Mouse (Mus musculus) right cerebral cortex, postnatal 4 days (tissue): ENCODE measurements around the gene Herc1.
A peak's percentile ranks its signal among the peaks of the same experiment; 100 is the strongest.
"Not testable (repeated sequence)": the region's sequence is repeated elsewhere in the genome, so short reads cannot be mapped to it uniquely, and the experiment has no call there.

Experiments
- DNase-seq: peaks from one replicate; pipeline ENCODE4 v3.0.0-alpha.2; 2022

Herc1 gene

GRCm38 (mm10) chr9:66349144-66349859 is 948 bp upstream of the Herc1 start:
- DNase-seq = no peak

GRCm38 (mm10) chr9:66350788-66351430 is 659 bp downstream of the Herc1 start:
- no peak for DNase-seq

GRCm38 (mm10) chr9:66352704-66353103 is 2.5 kb downstream of the Herc1 start:
- DNase-seq = no peak

- no peak for DNase-seq
Measured at GRCm38 (mm10) chr9:66359135-66359534, 8.9 kb downstream of the Herc1 start.

- DNase-seq = no peak
Measured at GRCm38 (mm10) chr9:66360143-66360690, 10.0 kb downstream of the Herc1 start.

GRCm38 (mm10) chr9:66368890-66369433 is 18.7 kb downstream of the Herc1 start:
- DNase-seq = no peak

- no peak for DNase-seq
Measured at GRCm38 (mm10) chr9:66370334-66370733, 20.1 kb downstream of the Herc1 start.

GRCm38 (mm10) chr9:66370847-66371246 is 20.6 kb downstream of the Herc1 start:
- no peak for DNase-seq

- DNase-seq = no peak
Measured at GRCm38 (mm10) chr9:66373432-66373831, 23.2 kb downstream of the Herc1 start.

- no peak for DNase-seq
Measured at GRCm38 (mm10) chr9:66374495-66375478, 24.5 kb downstream of the Herc1 start.

GRCm38 (mm10) chr9:66383417-66383816 is 33.2 kb downstream of the Herc1 start:
- DNase-seq = no peak

GRCm38 (mm10) chr9:66390338-66390737 is 40.1 kb downstream of the Herc1 start:
- not testable (repeated sequence) for DNase-seq

GRCm38 (mm10) chr9:66393304-66393703 is 43.1 kb downstream of the Herc1 start:
- DNase-seq = no peak

GRCm38 (mm10) chr9:66423492-66423891 is 73.2 kb downstream of the Herc1 start:
- DNase-seq = no peak

- no peak for DNase-seq
Measured at GRCm38 (mm10) chr9:66440007-66440406, 89.8 kb downstream of the Herc1 start.

GRCm38 (mm10) chr9:66448253-66448652 is 98.0 kb downstream of the Herc1 start:
- DNase-seq = no peak

GRCm38 (mm10) chr9:66465087-66465486 is 114.8 kb downstream of the Herc1 start:
- peak; percentile 9 for DNase-seq

GRCm38 (mm10) chr9:66477785-66478184 is 127.5 kb downstream of the Herc1 start:
- no peak for DNase-seq

- no peak for DNase-seq
Measured at GRCm38 (mm10) chr9:66483429-66483828, 133.2 kb downstream of the Herc1 start.

GRCm38 (mm10) chr9:66488786-66489185 is 138.5 kb downstream of the Herc1 start:
- DNase-seq = no peak

- no peak for DNase-seq
Measured at GRCm38 (mm10) chr9:66492361-66492760, 142.1 kb downstream of the Herc1 start.

GRCm38 (mm10) chr9:66493992-66494391 is 143.7 kb downstream of the Herc1 start:
- DNase-seq = no peak

- DNase-seq = no peak
Measured at GRCm38 (mm10) chr9:66501248-66501647, 151.0 kb downstream of the Herc1 start.
